Mouse (Mus musculus) liver, embryonic 14 days (tissue): ENCODE data around the gene Fzr1. TPM values are rescaled to one million over a fixed set of nuclear protein-coding genes. Genes with fewer than 3 reads are reported as not detected.

Experiments
- polyA plus RNA-seq: library from polyadenylated mRNA; depleted of rRNA; stranded (reverse); fragments of >200 nt; gene quantifications from 2 replicates; pipeline ENCODE4 v1.2.3, GENCODE M21; 2012; rRNA removed

The Fzr1 gene
- polyA plus RNA-seq, result 57.1 and 63.1 TPM in 2 replicates

DNA sequence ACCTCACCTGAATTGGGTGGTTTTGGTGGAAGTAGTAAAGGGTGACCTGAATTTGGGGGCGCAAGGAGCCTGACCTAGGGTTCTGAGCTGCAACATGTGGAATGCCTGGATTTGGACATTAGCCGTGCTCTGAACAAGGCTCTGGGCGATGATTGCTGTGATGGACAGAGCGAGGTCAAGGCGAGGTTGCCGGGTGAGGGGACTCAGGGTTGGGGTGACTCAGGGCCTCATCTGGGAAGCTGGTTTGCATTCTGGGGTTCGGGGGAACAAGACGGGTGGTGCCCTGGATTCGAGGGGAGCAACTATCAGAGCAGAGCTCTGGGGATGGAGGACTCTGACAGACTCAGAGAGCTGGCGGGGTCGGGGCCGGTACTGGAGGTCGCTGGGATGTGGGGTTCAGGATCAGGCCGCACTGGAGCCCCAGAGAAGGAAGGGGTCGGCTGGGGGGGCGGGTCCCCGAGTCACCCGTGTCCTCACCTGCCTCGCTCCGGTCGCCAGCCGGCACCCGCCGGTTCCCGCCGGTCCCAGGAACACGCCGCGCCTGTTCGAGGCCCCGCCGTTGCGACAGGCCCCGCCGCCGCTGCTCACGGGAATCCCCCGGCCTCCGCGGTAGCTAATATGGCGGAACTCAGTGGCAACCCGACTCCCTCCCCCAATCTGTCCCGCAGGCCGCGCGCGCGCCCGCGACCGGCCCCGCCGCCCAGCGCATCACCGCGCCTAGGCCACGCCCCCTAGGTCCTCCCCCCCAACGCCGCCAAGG lies at the start of gene Fzr1:
Gene Fzr1 (minus strand): TSS at position 724 of the 760 bp plus-strand sequence.

GRCm38 (mm10) chr10:81392781-81393185 lies 14.5 kb upstream of the Fzr1 start, which contains the start of gene Smim24:
Gene Smim24 (plus strand): TSS chr10:81393051.

GRCm38 (mm10) chr10:81388505-81389055 lies 10.3 kb upstream of the Fzr1 start, which contains the start of gene Gm48552:
Gene Gm48552 (plus strand): TSS chr10:81389005.

GRCm38 (mm10) chr10:81383802-81384604 lies 5.7 kb upstream of the Fzr1 start, which contains the start of the genes Dohh and Gm48551:
Gene Dohh (plus strand): TSS chr10:81384428.
Gene Gm48551 (plus strand): TSS chr10:81384466.

GRCm38 (mm10) chr10:81365672-81366476 lies 12.4 kb downstream of the Fzr1 start, which contains the start of gene 4930404N11Rik:
Gene 4930404N11Rik (minus strand): TSS chr10:81365816.

GRCm38 (mm10) chr10:81356991-81357844 lies 21.1 kb downstream of the Fzr1 start, which contains the start of gene Mfsd12:
Gene Mfsd12 (plus strand): TSS chr10:81357491.

GRCm38 (mm10) chr10:81350351-81351063 lies 27.8 kb downstream of the Fzr1 start, which contains the start of gene Hmg20b:
Gene Hmg20b (minus strand): TSS chr10:81350480.

GRCm38 (mm10) chr10:81342686-81343505 lies 35.4 kb downstream of the Fzr1 start, which contains the start of gene Gipc3:
Gene Gipc3 (minus strand): TSS chr10:81343266.

GRCm38 (mm10) chr10:81328386-81328785 lies 49.9 kb downstream of the Fzr1 start, which contains the start of gene Tbxa2r:
Gene Tbxa2r (plus strand): TSS chr10:81328731.

GRCm38 (mm10) chr10:81320550-81321347 lies 57.6 kb downstream of the Fzr1 start, which contains the start of gene Cactin:
Gene Cactin (plus strand): TSS chr10:81321103.

Other genes starting within 250 kb of the Fzr1 start
- gene Zbtb7a, start 243.3 kb downstream of the Fzr1 start, polyA plus RNA-seq, result 13.8 and 16.4 TPM in 2 replicates
- gene Pias4, start 210.6 kb downstream of the Fzr1 start, polyA plus RNA-seq, result 9.9 and 11.4 TPM in 2 replicates
- 555 and 587 TPM in 2 replicates for gene Eef2, start 201.9 kb downstream of the Fzr1 start, polyA plus RNA-seq
- 15.3 and 17.6 TPM in 2 replicates for gene Dapk3, start 195.5 kb downstream of the Fzr1 start, polyA plus RNA-seq
- gene 4930442H23Rik, start 194.7 kb downstream of the Fzr1 start, polyA plus RNA-seq, result not detected in 2 replicates
- not detected in 2 replicates for gene Nmrk2, start 176.5 kb downstream of the Fzr1 start, polyA plus RNA-seq
- gene Atcay, start 147.7 kb downstream of the Fzr1 start, polyA plus RNA-seq, result under 0.01 and 0.02 TPM in 2 replicates
- 0.55 and 0.80 TPM in 2 replicates for gene Zfr2, start 145.4 kb downstream of the Fzr1 start, polyA plus RNA-seq
- gene Matk, start 125.6 kb downstream of the Fzr1 start, polyA plus RNA-seq, result 0.77 and 0.83 TPM in 2 replicates
- gene Mrpl54, start 111.6 kb downstream of the Fzr1 start, polyA plus RNA-seq, result 48.0 and 56.2 TPM in 2 replicates
- gene Apba3, start 111.6 kb downstream of the Fzr1 start, polyA plus RNA-seq, result 13.7 and 14.8 TPM in 2 replicates
- 0.21 and 0.25 TPM in 2 replicates for gene Tjp3, start 86.9 kb downstream of the Fzr1 start, polyA plus RNA-seq
- 9.9 and 12.5 TPM in 2 replicates for gene Pip5k1c, start 85.6 kb downstream of the Fzr1 start, polyA plus RNA-seq
- gene Cactin, start 57.4 kb downstream of the Fzr1 start, polyA plus RNA-seq, result 23.1 and 24.3 TPM in 2 replicates
- 2.3 and 2.5 TPM in 2 replicates for gene Tbxa2r, start 49.8 kb downstream of the Fzr1 start, polyA plus RNA-seq
- 0.01 TPM in 2 replicates for gene Gipc3, start 35.2 kb downstream of the Fzr1 start, polyA plus RNA-seq
- 23.8 and 26.9 TPM in 2 replicates for gene Hmg20b, start 28.0 kb downstream of the Fzr1 start, polyA plus RNA-seq
- gene Mfsd12, start 21.0 kb downstream of the Fzr1 start, polyA plus RNA-seq, result 7.4 and 8.6 TPM in 2 replicates
- gene 4930404N11Rik, start 12.7 kb downstream of the Fzr1 start, polyA plus RNA-seq, result 0.43 and 0.84 TPM in 2 replicates
- gene Dohh, start 5.9 kb upstream of the Fzr1 start, polyA plus RNA-seq, result 28.6 and 30.2 TPM in 2 replicates
- gene Gm48551, start 6.0 kb upstream of the Fzr1 start, polyA plus RNA-seq, result 0.84 and 0.93 TPM in 2 replicates
- 0.55 and 0.90 TPM in 2 replicates for gene Gm48552, start 10.5 kb upstream of the Fzr1 start, polyA plus RNA-seq
- gene Smim24, start 14.5 kb upstream of the Fzr1 start, polyA plus RNA-seq, result 1.7 and 2.0 TPM in 2 replicates
- gene Nfic, start 77.1 kb upstream of the Fzr1 start, polyA plus RNA-seq, result 1.2 and 1.3 TPM in 2 replicates
- 0.05 TPM in 2 replicates for gene Celf5, start 104.2 kb upstream of the Fzr1 start, polyA plus RNA-seq
- 46.7 and 55.3 TPM in 2 replicates for gene Ncln, start 117.9 kb upstream of the Fzr1 start, polyA plus RNA-seq
- 1.3 and 1.7 TPM in 2 replicates for gene S1pr4, start 121.6 kb upstream of the Fzr1 start, polyA plus RNA-seq
- 4.3 and 4.6 TPM in 2 replicates for gene Gna15, start 145.7 kb upstream of the Fzr1 start, polyA plus RNA-seq
- 15.2 and 17.6 TPM in 2 replicates for gene Gna11, start 166.7 kb upstream of the Fzr1 start, polyA plus RNA-seq
- gene Aes, start 181.0 kb upstream of the Fzr1 start, polyA plus RNA-seq, result 131 and 135 TPM in 2 replicates
- 4.2 and 4.8 TPM in 2 replicates for gene Tle2, start 196.0 kb upstream of the Fzr1 start, polyA plus RNA-seq
- gene Tle6, start 222.6 kb upstream of the Fzr1 start, polyA plus RNA-seq, result 4.4 and 4.7 TPM in 2 replicates
- gene BC025920, start 227.8 kb upstream of the Fzr1 start, polyA plus RNA-seq, result 2.6 and 2.8 TPM in 2 replicates
- gene Sirt6, start 249.3 kb upstream of the Fzr1 start, polyA plus RNA-seq, result 7.9 TPM in 2 replicates